Mouse (Mus musculus): ENCODE measurements around the gene Snx25. TPM values are rescaled to one million over a fixed set of nuclear protein-coding genes. Genes with fewer than 3 reads are reported as not detected.

The Snx25 gene
- total and polyA plus RNA-seq, 2 experiments from 2014 or later: 7.7 to 44.7 TPM

GRCm38 (mm10) chr8:46022203-46022602 lies 129.8 kb downstream of the Snx25 start:
- ATAC-seq: no peak
- 88% methylated on average over 9 of the region's 9 CpGs for WGBS
- TF ChIP-seq CTCF (IDR thresholded peaks at IDR 0.05; ENCODE audit: low read depth): no peak

GRCm38 (mm10) chr8:46010746-46011680 lies 140.9 kb downstream of the Snx25 start:
- Histone ChIP-seq H3K4me2 (ENCODE audit: low read depth) (peak overlapping the region; percentile 35; the same call in 1 of the 2 replicates), H3K9ac (no peak overlapping the region), H3K9me3 (ENCODE audit: low read length) (no peaks in the 10 kb centered on the region), H3K4me3 (ENCODE audit: low read depth, low read length) (no peak overlapping the region), H3K36me3 (ENCODE audit: insufficient read depth) (no peaks in the 10 kb centered on the region), H3K4me1 (ENCODE audit: insufficient read depth) (0 out of 2 replicates have a peak, but pooled peaks cover 5% of the 10 kb centered on the region), H3K27me3 (ENCODE audit: insufficient read depth, low read length) (no peaks in the 10 kb centered on the region), H3K27ac (ENCODE audit: low read depth, low read length) (peak overlapping the region; percentile 54; the same call in 1 of the 2 replicates)
- DNase-seq (peak; percentile 44), ATAC-seq (peak; percentile 75)
- TF ChIP-seq CTCF (IDR thresholded peaks at IDR 0.05; ENCODE audit: low read depth): peak; percentile 61
- 12% methylated on average over 17 of the region's 17 CpGs for WGBS

More at GRCm38 (mm10) chr8:46022203-46022602, 129.8 kb downstream of the Snx25 start:
- no peaks in the 10 kb centered on the region for H3K27me3 ChIP-seq (ENCODE audit: insufficient read depth, low read length)
- H3K27ac ChIP-seq (ENCODE audit: low read depth, low read length): no peak overlapping the region
- no peaks in the 10 kb centered on the region for H3K4me1 ChIP-seq (ENCODE audit: insufficient read depth)
- no peak overlapping the region for H3K4me3 ChIP-seq (ENCODE audit: low read depth, low read length)
- H3K36me3 ChIP-seq (ENCODE audit: insufficient read depth): no peaks in the 10 kb centered on the region
- H3K9ac ChIP-seq: no peak overlapping the region
- H3K9me3 ChIP-seq (ENCODE audit: low read length): no peaks in the 10 kb centered on the region
- no peak overlapping the region for H3K4me2 ChIP-seq (ENCODE audit: low read depth)
- no peak for DNase-seq

GRCm38 (mm10) chr8:46010306-46010705 lies 141.7 kb downstream of the Snx25 start:
- WGBS: 36% methylated on average over 2 of the region's 2 CpGs
- peak overlapping the region; percentile 35; the same call in 1 of the 2 replicates for H3K4me2 ChIP-seq (ENCODE audit: low read depth)
- no peak overlapping the region for H3K9ac ChIP-seq
- H3K27ac ChIP-seq (ENCODE audit: low read depth, low read length): 0 out of 2 replicates have a peak overlapping the region, but pooled peaks have one; percentile 54
- no peaks in the 10 kb centered on the region for H3K9me3 ChIP-seq (ENCODE audit: low read length)
- no peaks in the 10 kb centered on the region for H3K27me3 ChIP-seq (ENCODE audit: insufficient read depth, low read length)
- no peak overlapping the region for H3K4me3 ChIP-seq (ENCODE audit: low read depth, low read length)
- H3K36me3 ChIP-seq (ENCODE audit: insufficient read depth): no peaks in the 10 kb centered on the region
- 0 out of 2 replicates have a peak, but pooled peaks cover 5% of the 10 kb centered on the region for H3K4me1 ChIP-seq (ENCODE audit: insufficient read depth)
- ATAC-seq (peak; percentile 75), DNase-seq (peak; percentile 16)
- TF ChIP-seq CTCF (IDR thresholded peaks at IDR 0.05; ENCODE audit: low read depth): no peak

GRCm38 (mm10) chr8:46007050-46007672 lies 144.8 kb downstream of the Snx25 start:
- Histone ChIP-seq H3K36me3 (ENCODE audit: insufficient read depth) (no peaks in the 10 kb centered on the region), H3K9ac (no peak overlapping the region), H3K27me3 (ENCODE audit: insufficient read depth, low read length) (no peaks in the 10 kb centered on the region), H3K4me1 (ENCODE audit: insufficient read depth) (0 out of 2 replicates have a peak, but pooled peaks cover 5% of the 10 kb centered on the region), H3K4me3 (ENCODE audit: low read depth, low read length) (no peak overlapping the region), H3K4me2 (ENCODE audit: low read depth) (no peak overlapping the region), H3K27ac (ENCODE audit: low read depth, low read length) (no peak overlapping the region), H3K9me3 (ENCODE audit: low read length) (no peaks in the 10 kb centered on the region)
- DNase-seq (no peak), ATAC-seq (no peak)
- WGBS: 82% methylated on average over 3 of the region's 3 CpGs
- no peak for TF ChIP-seq CTCF (IDR thresholded peaks at IDR 0.05; ENCODE audit: low read depth)

GRCm38 (mm10) chr8:46005596-46005995 lies 146.4 kb downstream of the Snx25 start, which contains the start of gene Ankrd37:
Ankrd37 (minus strand) TSS chr8:46005707.
- WGBS: 74% methylated on average over 4 of the region's 4 CpGs
- H3K9ac ChIP-seq: no peak within 1 kb of the TSS
- TF ChIP-seq CTCF (IDR thresholded peaks at IDR 0.05; ENCODE audit: low read depth): no peak
- no peak within 1 kb of the TSS for H3K27ac ChIP-seq (ENCODE audit: low read depth, low read length)
- no peak for ATAC-seq
- H3K9me3 ChIP-seq (ENCODE audit: low read length): no peaks in the 10 kb centered on the region
- no peaks in the 10 kb centered on the region for H3K36me3 ChIP-seq (ENCODE audit: insufficient read depth)
- H3K4me2 ChIP-seq (ENCODE audit: low read depth): no peak within 1 kb of the TSS
- no peak within 1 kb of the TSS for H3K4me3 ChIP-seq (ENCODE audit: low read depth, low read length)
- no peaks in the 10 kb centered on the region for H3K27me3 ChIP-seq (ENCODE audit: insufficient read depth, low read length)
- DNase-seq: no peak
- H3K4me1 ChIP-seq (ENCODE audit: insufficient read depth): 0 out of 2 replicates have a peak, but pooled peaks cover 2% of the 10 kb centered on the region

DNA sequence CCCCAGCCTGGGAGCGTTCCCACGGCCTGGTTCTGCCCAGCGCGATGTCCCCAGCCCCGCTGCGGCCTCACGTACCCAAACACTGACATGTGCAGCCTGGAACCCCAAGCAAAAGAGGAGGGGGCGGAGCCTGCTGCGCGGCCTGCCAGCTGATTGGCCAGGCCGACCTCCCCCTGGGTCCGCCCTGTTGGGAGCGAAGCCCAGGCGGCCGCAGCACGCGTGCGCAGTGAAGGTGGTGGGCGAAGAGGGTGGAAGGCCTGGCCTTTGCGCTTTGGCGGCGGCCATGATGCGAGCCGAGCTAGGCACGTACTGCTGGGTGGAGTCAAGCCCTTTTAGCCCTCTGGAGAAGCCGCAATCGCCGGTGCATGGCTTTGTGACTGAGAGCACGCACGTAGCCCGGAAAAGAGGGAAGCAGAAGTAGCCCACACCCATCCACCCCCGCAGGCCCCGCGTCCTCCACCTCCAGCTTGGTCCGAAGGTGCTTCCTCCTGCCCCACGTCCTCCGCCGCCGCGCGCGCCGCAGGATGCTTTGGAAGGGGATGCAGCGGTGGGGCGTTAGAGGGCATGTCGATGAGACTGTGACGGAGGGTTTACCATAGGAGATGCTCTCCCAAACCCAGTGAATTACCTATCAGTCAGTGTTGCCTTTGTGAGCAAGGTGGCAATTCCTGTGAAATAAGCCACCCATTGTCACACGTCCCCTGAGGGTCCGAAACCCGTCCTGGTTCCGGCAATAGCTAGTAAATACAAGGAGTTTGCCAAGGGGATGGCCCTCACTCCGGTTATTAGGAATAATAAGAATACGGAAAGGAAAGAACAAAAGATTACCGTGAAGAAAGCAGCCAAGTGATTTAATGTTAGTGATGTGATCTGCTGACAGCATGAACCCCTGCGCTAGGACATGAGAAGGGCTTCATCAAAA lies 151.9 kb downstream of the Snx25 start:
- 2% methylated on average over 53 of the region's 55 CpGs for WGBS
- peak; percentile 97 for DNase-seq
- H3K4me2 ChIP-seq (ENCODE audit: low read depth): peak overlapping the region; percentile 69

More for the DNA sequence above, 151.9 kb downstream of the Snx25 start:
- Histone ChIP-seq H3K36me3 (ENCODE audit: insufficient read depth) (peaks cover 16% of the 10 kb centered on the region), H3K4me3 (ENCODE audit: low read depth, low read length) (peak overlapping the region; percentile 54), H3K9me3 (ENCODE audit: low read length) (no peaks in the 10 kb centered on the region), H3K27ac (ENCODE audit: low read depth, low read length) (peak overlapping the region; percentile 97), H3K4me1 (ENCODE audit: insufficient read depth) (no peaks in the 10 kb centered on the region), H3K9ac (peak overlapping the region; percentile 91), H3K27me3 (ENCODE audit: insufficient read depth, low read length) (no peaks in the 10 kb centered on the region)
- peak; percentile 99 for ATAC-seq
- TF ChIP-seq CTCF (IDR thresholded peaks at IDR 0.05; ENCODE audit: low read depth): no peak
